Mouse (Mus musculus): ENCODE measurements around the gene Mrtfb. TPM values are rescaled to one million over a fixed set of nuclear protein-coding genes. Genes with fewer than 3 reads are reported as not detected.
A peak's percentile ranks its signal among the peaks of the same experiment; 100 is the strongest.

The Mrtfb gene
- polyA plus RNA-seq, 1 experiment from 2014 or later = 19.1 TPM

GRCm38 (mm10) chr16:13426831-13427589 lies 170.7 kb downstream of the Mrtfb start:
- Histone ChIP-seq H3K36me3 (ENCODE audit: control insufficient read depth, insufficient read depth, low read length) (no peaks in the 10 kb centered on the region), H3K9me3 (ENCODE audit: control insufficient read depth, low read length) (no peaks in the 10 kb centered on the region), H3K9ac (ENCODE audit: low read length) (no peak overlapping the region), H3K4me1 (ENCODE audit: control insufficient read depth, insufficient read depth, low read length) (no peaks in the 10 kb centered on the region), H3K27me3 (ENCODE audit: control insufficient read depth, insufficient read depth, low read length) (no peaks in the 10 kb centered on the region), H3K4me2 (no peak overlapping the region), H3K27ac (ENCODE audit: low read depth, low read length) (no peak overlapping the region), H3K4me3 (ENCODE audit: low read depth, low read length) (no peak overlapping the region)
- no peak for DNase-seq (ENCODE audit: low spot score, missing footprints)
- no peak for ATAC-seq (ENCODE audit: low FRiP score)
- WGBS = 87% methylated on average over 10 of the region's 10 CpGs

- H3K4me2 ChIP-seq = no peak overlapping the region
- no peak overlapping the region for H3K9ac ChIP-seq (ENCODE audit: low read length)
- H3K4me1 ChIP-seq (ENCODE audit: control insufficient read depth, insufficient read depth, low read length) = no peaks in the 10 kb centered on the region
- no peak overlapping the region for H3K4me3 ChIP-seq (ENCODE audit: low read depth, low read length)
- DNase-seq (ENCODE audit: low spot score, missing footprints) (no peak), ATAC-seq (ENCODE audit: low FRiP score) (no peak)
- H3K27ac ChIP-seq (ENCODE audit: low read depth, low read length) = no peak overlapping the region
- no peaks in the 10 kb centered on the region for H3K9me3 ChIP-seq (ENCODE audit: control insufficient read depth, low read length)
- no peaks in the 10 kb centered on the region for H3K27me3 ChIP-seq (ENCODE audit: control insufficient read depth, insufficient read depth, low read length)
- WGBS = 91% methylated on average over 5 of the region's 5 CpGs
- no peaks in the 10 kb centered on the region for H3K36me3 ChIP-seq (ENCODE audit: control insufficient read depth, insufficient read depth, low read length)
These were observed 171.8 kb downstream of the Mrtfb start for GRCm38 (mm10) chr16:13428077-13428476.

GRCm38 (mm10) chr16:13428806-13429205 lies 172.5 kb downstream of the Mrtfb start:
- Histone ChIP-seq H3K27me3 (ENCODE audit: control insufficient read depth, insufficient read depth, low read length) (no peaks in the 10 kb centered on the region), H3K4me2 (no peak overlapping the region), H3K9ac (ENCODE audit: low read length) (no peak overlapping the region), H3K36me3 (ENCODE audit: control insufficient read depth, insufficient read depth, low read length) (no peaks in the 10 kb centered on the region), H3K27ac (ENCODE audit: low read depth, low read length) (no peak overlapping the region), H3K9me3 (ENCODE audit: control insufficient read depth, low read length) (no peaks in the 10 kb centered on the region), H3K4me1 (ENCODE audit: control insufficient read depth, insufficient read depth, low read length) (no peaks in the 10 kb centered on the region), H3K4me3 (ENCODE audit: low read depth, low read length) (no peak overlapping the region)
- DNase-seq (ENCODE audit: low spot score, missing footprints) (no peak), ATAC-seq (ENCODE audit: low FRiP score) (no peak)
- 100% methylated on average over 1 of the region's 1 CpGs for WGBS

- Histone ChIP-seq H3K4me3 (ENCODE audit: low read depth, low read length) (no peak overlapping the region), H3K4me1 (ENCODE audit: control insufficient read depth, insufficient read depth, low read length) (no peaks in the 10 kb centered on the region), H3K27me3 (ENCODE audit: control insufficient read depth, insufficient read depth, low read length) (no peaks in the 10 kb centered on the region), H3K9me3 (ENCODE audit: control insufficient read depth, low read length) (no peaks in the 10 kb centered on the region), H3K4me2 (no peak overlapping the region), H3K27ac (ENCODE audit: low read depth, low read length) (no peak overlapping the region), H3K9ac (ENCODE audit: low read length) (no peak overlapping the region), H3K36me3 (ENCODE audit: control insufficient read depth, insufficient read depth, low read length) (no peaks in the 10 kb centered on the region)
- no peak for ATAC-seq (ENCODE audit: low FRiP score)
- 90% methylated on average over 7 of the region's 7 CpGs for WGBS
- DNase-seq (ENCODE audit: low spot score, missing footprints) = no peak
These were observed 173.8 kb downstream of the Mrtfb start for GRCm38 (mm10) chr16:13429921-13430606.

GRCm38 (mm10) chr16:13430940-13431339 lies 174.7 kb downstream of the Mrtfb start:
- no peaks in the 10 kb centered on the region for H3K27me3 ChIP-seq (ENCODE audit: control insufficient read depth, insufficient read depth, low read length)
- H3K4me1 ChIP-seq (ENCODE audit: control insufficient read depth, insufficient read depth, low read length) = no peaks in the 10 kb centered on the region
- H3K36me3 ChIP-seq (ENCODE audit: control insufficient read depth, insufficient read depth, low read length) = no peaks in the 10 kb centered on the region
- no peak overlapping the region for H3K27ac ChIP-seq (ENCODE audit: low read depth, low read length)
- H3K9ac ChIP-seq (ENCODE audit: low read length) = no peak overlapping the region
- H3K4me3 ChIP-seq (ENCODE audit: low read depth, low read length) = no peak overlapping the region
- no peaks in the 10 kb centered on the region for H3K9me3 ChIP-seq (ENCODE audit: control insufficient read depth, low read length)
- DNase-seq (ENCODE audit: low spot score, missing footprints) (no peak), ATAC-seq (ENCODE audit: low FRiP score) (no peak)
- no peak overlapping the region for H3K4me2 ChIP-seq
- WGBS = 77% methylated on average over 1 of the region's 1 CpGs

GRCm38 (mm10) chr16:13435627-13436026 lies 179.3 kb downstream of the Mrtfb start:
- no peak for ATAC-seq (ENCODE audit: low FRiP score)
- Histone ChIP-seq H3K27ac (ENCODE audit: low read depth, low read length) (no peak overlapping the region), H3K36me3 (ENCODE audit: control insufficient read depth, insufficient read depth, low read length) (no peaks in the 10 kb centered on the region), H3K4me2 (no peak overlapping the region), H3K9me3 (ENCODE audit: control insufficient read depth, low read length) (no peaks in the 10 kb centered on the region), H3K27me3 (ENCODE audit: control insufficient read depth, insufficient read depth, low read length) (no peaks in the 10 kb centered on the region), H3K4me1 (ENCODE audit: control insufficient read depth, insufficient read depth, low read length) (peaks cover 7% of the 10 kb centered on the region), H3K4me3 (ENCODE audit: low read depth, low read length) (no peak overlapping the region), H3K9ac (ENCODE audit: low read length) (no peak overlapping the region)
- DNase-seq (ENCODE audit: low spot score, missing footprints) = no peak
- WGBS = 78% methylated on average over 2 of the region's 2 CpGs

GRCm38 (mm10) chr16:13437037-13437769 lies 180.9 kb downstream of the Mrtfb start:
- H3K36me3 ChIP-seq (ENCODE audit: control insufficient read depth, insufficient read depth, low read length) = no peaks in the 10 kb centered on the region
- no peaks in the 10 kb centered on the region for H3K27me3 ChIP-seq (ENCODE audit: control insufficient read depth, insufficient read depth, low read length)
- H3K4me3 ChIP-seq (ENCODE audit: low read depth, low read length) = peak overlapping the region; percentile 46
- peaks cover 7% of the 10 kb centered on the region for H3K4me1 ChIP-seq (ENCODE audit: control insufficient read depth, insufficient read depth, low read length)
- peak overlapping the region; percentile 66 for H3K9ac ChIP-seq (ENCODE audit: low read length)
- ATAC-seq (ENCODE audit: low FRiP score) = peak; percentile 93
- no peak overlapping the region for H3K27ac ChIP-seq (ENCODE audit: low read depth, low read length)
- WGBS = under 1% methylated on average over 58 of the region's 58 CpGs
- DNase-seq (ENCODE audit: low spot score, missing footprints) = peak; percentile 100
- H3K9me3 ChIP-seq (ENCODE audit: control insufficient read depth, low read length) = no peaks in the 10 kb centered on the region
- H3K4me2 ChIP-seq = peak overlapping the region; percentile 71

GRCm38 (mm10) chr16:13437770-13438372 lies 181.6 kb downstream of the Mrtfb start:
- peaks cover 7% of the 10 kb centered on the region for H3K4me1 ChIP-seq (ENCODE audit: control insufficient read depth, insufficient read depth, low read length)
- no peaks in the 10 kb centered on the region for H3K9me3 ChIP-seq (ENCODE audit: control insufficient read depth, low read length)
- H3K27me3 ChIP-seq (ENCODE audit: control insufficient read depth, insufficient read depth, low read length) = no peaks in the 10 kb centered on the region
- peak overlapping the region; percentile 46 for H3K4me3 ChIP-seq (ENCODE audit: low read depth, low read length)
- no peaks in the 10 kb centered on the region for H3K36me3 ChIP-seq (ENCODE audit: control insufficient read depth, insufficient read depth, low read length)
- peak overlapping the region; percentile 66 for H3K9ac ChIP-seq (ENCODE audit: low read length)
- under 1% methylated on average over 24 of the region's 24 CpGs for WGBS
- DNase-seq (ENCODE audit: low spot score, missing footprints) (peak; percentile 95), ATAC-seq (ENCODE audit: low FRiP score) (peak; percentile 72)
- H3K4me2 ChIP-seq = peak overlapping the region; percentile 71
- H3K27ac ChIP-seq (ENCODE audit: low read depth, low read length) = 0 out of 2 replicates have a peak overlapping the region, but pooled peaks have one; percentile 31
